Mouse (Mus musculus) A20 (cell line): ENCODE data around the gene Abhd17c.

Source experiments
- DNase-seq: peaks from one replicate; pipeline ENCODE4 v3.0.0-alpha.2; 2011; ENCODE audit warnings: low read depth, low spot score

Abhd17c gene

DNA sequence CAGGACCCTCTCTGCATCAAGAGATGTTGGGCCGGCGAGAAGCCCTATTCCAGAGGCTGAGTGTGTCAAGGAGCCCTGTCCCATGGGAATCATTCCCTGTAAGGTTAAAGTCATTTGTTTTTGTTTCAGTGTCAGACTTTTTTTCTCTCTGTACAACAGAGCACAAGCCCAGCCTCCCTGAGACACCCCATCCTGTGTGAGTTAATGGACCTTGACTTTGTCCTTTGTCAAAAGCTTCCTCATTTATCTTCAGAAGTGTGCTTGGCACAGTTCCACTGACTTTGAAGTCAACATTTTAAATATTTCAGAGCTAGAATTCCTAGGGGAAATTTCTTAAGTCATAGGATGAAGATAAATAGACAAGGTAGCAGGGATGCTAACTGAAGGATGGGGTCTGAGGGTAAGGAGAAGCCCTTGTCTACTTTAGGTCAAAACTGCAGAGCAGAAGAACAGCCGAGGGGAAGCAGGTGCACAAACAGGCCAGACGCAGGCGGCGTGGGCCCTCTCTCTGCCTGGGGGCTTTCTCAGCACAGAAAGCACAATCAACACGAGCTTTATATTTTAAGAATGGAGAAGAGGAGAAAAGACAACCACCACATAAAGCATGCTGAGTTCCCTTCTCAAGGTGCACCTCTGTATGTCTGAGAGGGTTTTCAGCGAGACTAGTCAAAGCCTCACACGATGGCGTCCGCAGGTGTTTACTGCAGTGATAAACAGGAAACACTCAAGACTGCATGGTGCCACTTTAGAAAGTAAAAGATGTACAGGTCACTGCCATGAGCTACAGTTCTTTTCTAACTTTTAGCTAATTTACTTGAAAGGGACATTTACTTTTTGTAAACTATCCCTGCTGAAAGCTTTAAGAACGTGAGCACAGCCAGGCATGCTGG lies 32.2 kb downstream of the Abhd17c start:
- peak; percentile 91 for DNase-seq

DNA sequence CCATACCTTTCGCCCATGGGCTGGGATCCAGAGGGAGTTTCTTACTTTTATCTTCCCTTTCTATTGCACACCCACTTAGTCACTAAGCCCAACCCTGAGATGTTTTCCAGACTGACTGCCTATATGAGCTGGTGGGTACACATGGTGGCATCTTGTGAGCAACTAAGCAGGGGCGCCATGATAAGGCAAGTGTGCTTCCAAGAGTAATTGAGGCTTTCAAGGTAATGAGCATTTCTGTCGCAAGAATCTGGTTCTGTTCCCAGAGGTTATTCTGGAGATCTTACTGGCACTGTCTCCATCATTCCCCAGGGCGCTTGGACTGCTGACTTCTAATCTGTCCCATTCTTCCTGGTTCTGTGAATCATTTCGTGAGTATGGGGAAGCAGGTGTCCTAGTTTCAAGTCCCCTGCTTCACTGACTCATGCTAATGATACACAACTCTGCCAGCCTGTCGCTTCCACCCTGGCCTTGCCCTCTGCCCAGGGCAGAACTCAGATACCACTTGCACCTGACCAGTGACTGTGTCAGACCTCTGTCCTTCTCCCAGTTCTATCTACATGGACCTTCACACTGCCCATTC lies 34.1 kb downstream of the Abhd17c start:
- peak; percentile 24 for DNase-seq

- no peak for DNase-seq
Measured at GRCm38 (mm10) chr7:84116621-84117542, 34.8 kb downstream of the Abhd17c start.

DNA sequence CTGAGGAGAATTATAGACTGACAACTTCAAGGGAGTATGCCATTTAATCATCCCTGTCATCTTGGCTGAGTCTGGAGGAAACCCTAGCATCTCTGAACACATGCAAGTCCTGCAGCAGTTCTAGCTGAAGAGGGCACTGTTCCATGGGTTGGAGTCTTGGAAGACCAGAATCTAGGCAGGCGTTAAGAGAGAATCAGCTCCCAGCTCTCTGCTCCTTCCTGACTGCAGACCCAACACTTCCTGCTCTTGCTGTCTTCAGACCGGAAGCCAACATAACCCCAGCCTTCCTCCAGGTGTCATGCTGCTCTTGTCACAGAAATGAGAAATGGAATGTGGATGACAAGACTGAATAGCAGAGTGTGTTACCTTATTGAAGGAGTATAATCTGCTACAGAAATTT lies 36.3 kb downstream of the Abhd17c start:
- no peak for DNase-seq

- no peak for DNase-seq
Measured at GRCm38 (mm10) chr7:84114775-84115174, 36.9 kb downstream of the Abhd17c start.

DNA sequence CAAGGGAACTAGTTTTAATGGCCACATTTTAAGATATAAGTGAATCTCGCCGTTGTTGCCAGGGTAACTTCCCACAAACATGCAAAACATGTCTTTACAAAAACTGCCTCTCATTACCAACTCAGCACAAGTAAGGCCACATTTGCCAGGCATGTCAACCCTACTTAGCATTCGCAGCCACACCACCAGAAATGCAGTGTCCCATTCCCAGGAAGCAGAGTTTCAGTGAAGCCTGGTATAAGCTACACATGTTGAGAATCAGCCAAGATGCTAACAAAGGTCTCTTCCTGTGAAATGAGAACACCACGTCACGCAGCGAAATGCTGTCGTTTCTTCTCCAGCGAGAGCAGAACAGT lies 38.7 kb downstream of the Abhd17c start:
- DNase-seq, result no peak

DNA sequence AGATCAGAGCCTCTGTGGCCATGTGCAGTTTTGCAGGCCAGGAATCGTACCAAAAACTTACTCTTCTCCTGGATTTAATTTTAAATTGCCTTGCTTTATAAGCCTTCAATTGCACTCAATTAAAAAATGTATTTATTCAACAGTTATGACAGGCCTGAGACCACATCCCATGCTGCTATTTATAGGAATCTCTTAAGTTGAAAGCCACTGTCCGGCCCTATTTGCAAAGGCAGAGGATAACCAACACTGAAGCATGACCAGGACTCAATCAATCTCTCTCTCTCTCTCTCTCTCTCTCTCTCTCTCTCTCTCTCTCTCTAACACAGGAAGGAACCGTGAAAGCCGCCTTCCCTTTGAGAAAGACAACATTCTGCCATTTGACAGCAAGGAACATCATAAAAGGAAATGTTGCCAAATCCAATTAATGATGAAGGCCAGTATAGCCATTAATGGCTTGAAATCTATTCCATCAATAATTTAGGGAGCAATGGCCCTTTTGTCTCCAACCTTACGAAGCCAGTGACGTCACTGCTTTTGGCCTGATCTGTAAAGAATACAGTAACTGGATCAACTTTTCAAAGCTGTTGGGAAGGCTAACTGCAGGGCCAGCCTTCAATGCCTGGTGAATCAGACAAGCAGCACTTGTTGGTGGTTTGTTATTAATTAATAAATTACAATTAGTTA lies 39.2 kb downstream of the Abhd17c start:
- no peak for DNase-seq

DNA sequence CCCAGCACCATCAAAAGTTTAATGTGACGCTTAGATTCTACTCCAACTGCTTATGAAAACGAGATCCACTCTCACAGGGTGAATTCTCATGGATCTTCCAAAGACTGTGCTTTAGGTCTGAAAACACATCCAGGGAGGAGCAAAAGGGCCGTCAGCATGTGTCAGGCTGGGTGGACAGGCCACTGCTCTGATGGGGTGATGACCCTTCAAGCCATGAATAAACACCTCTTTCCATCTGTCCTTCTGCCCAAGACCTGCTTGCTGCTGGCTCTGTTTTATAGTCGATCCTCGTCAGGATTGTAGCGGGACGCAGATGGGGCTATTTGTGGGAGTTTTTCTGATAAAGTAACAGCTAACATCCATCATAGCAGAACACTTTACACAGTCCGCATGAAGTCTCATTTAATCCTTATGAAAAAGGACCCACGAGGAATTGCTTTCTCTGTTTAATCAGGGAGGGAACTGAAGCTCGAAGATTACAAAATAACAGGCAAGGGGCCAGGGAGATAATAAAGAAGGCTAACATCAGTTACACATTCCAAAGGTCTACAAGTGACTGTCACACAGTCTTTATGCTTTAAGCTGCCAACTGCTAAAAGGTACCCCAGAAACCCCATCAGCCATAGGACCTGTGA lies 39.9 kb downstream of the Abhd17c start:
- no peak for DNase-seq

- DNase-seq, result no peak
Measured at GRCm38 (mm10) chr7:84106942-84107341, 44.8 kb downstream of the Abhd17c start.

GRCm38 (mm10) chr7:84102589-84102988 lies 49.1 kb downstream of the Abhd17c start:
- DNase-seq, result no peak

DNA sequence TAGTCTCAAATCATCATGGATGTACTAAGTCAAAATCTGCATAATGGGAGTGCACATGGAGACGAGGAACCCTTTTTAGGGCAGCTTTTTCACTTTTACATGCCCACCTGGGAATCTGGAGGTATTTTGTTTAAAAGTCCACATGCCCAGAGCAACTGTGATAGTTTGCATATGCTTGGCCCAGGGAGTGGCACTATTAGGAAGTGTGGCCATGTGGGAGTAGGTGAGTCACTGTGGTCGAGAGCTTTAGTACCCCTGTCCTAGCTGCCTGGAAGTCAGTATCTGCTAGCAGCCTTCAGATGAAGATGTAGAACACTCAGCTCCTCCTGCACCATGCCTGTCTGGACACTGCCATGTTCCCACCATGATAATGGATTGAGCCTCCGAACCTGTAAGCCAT lies 51.0 kb downstream of the Abhd17c start:
- DNase-seq, result no peak

DNA sequence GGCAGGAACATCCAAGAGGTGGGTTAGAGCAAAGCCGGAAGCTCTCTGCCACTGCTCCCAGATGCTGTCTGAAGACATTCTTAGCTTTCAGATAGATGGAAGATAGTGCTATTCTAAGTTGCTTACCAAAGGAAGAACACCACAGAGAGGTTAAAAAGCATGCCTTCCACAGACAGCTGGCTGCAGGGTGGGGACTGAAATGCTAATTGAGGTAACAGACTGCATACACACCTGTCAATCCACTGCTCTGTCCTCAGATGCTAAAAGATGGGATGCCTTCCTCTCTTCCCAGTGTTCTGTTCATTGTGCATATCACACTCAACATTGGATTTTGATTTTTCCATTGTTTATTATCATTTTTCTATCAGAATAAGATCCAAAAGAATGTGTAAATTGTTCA lies 53.6 kb downstream of the Abhd17c start:
- no peak for DNase-seq

- no peak for DNase-seq
Measured at GRCm38 (mm10) chr7:84096501-84096900, 55.2 kb downstream of the Abhd17c start.

DNA sequence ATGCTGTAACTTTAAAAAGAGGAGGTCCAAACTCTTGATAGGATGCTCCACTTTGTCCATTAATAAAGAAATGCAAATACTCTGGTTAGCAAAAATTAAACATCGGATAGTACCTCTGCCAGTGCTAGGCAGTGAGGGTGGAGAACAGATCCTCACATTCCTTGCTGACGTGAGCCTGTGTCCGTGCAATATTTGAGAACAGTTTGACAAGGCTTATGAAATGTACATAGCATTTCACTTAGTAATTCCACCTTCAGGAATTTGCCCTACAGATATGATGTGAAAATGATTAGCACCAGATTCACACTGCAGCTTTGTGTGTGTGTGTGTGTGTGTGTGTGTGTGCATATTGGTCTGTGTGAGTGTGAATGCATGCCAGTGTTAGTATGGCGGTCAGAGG lies 60.9 kb downstream of the Abhd17c start:
- no peak for DNase-seq

- DNase-seq, result peak; percentile 52
Measured at GRCm38 (mm10) chr7:84089777-84090176, 61.9 kb downstream of the Abhd17c start.

- DNase-seq, result peak; percentile 72
Measured at GRCm38 (mm10) chr7:84088971-84089370, 62.7 kb downstream of the Abhd17c start.

GRCm38 (mm10) chr7:84088191-84088590 lies 63.5 kb downstream of the Abhd17c start:
- DNase-seq, result no peak

DNA sequence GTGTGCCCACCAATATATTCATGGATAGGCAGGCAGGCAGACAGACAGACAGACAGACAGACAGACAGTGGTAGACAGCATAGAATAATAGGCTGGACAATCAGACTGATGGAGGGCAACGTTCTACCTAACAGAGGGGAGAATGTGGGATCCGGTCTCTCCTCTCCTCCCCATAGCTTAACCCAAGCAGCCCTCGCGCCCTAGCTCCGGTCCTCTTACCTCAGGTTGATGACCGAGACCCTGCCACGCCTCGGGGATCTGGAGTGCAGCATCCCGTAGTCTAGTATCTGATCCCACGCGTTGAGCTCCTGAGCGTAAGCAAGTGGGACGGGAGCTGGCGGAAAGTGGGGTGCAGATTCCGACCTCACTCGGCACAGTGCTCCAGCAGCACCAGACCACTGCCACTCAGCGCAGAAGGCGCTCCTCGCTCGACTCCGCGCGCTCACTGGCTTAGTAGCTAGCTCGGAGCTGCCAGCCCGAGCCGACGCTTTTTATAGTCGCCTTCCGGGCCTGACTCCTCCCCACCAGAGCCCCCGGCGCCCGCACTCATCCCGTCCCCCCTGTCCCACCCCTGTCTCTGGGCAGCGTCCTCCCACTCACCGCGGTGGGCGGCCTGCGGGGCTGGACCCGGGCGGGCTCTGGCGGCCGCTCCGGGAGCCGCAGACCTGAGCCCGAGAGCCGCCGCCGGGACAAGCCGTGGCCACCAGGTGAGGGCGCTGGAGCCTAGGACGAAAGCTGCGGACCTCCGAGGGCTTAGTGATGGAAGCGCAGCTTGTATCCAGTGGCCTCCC lies 65.5 kb downstream of the Abhd17c start, which contains the start of gene Cemip:
Gene Cemip, minus strand, starts transcription at position 464 of the 791 bp plus-strand sequence.
- DNase-seq, result no peak

DNA sequence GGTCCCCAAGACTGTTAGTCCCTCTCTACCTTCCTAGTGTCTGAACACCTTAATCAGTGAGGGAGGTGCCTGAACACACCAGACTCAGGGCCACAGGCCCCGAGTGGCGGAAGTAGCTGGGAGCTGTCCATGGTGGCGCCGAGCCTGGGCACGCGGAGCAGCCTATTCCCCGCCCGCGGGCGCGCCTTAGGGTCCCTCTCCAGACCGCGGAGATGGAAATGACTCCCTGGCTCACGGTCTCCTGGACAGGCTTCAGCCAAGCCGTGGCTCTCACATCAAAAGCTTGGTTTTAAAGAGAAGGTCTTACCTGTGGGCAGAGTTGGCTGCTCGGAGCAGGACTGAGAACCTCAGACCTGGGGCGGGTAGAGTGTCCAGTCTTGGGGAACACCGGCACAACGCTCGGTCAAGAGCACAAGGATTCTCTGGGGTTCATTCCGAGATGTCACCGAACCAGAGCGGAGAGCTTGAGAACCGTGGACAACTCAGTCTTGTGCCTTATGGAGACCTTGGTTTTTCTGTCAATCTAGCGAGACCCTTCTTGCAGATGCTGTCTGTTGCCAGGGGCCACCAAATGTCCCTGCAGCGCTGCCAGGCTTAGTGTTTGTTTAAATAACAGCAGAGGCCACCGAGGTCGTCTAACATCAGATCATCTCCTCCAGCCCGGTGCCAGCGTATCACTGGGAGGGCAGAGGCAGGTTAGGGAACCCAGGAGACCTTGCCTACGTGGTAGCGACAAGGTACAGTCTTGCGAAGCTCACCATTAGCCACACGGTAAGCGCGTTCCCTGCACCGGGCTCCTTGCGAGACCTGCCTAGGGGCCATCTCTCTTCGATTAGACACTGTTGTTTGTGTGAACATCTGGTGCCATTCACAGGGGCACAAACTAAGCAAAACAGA lies 66.4 kb downstream of the Abhd17c start:
- no peak for DNase-seq
